Mouse (Mus musculus) brain, embryonic 14.5 days (tissue): ENCODE measurements at regions not wholly inside any gene's neighbourhood (a gene's known extent, or its start where the extent isn't known, plus 50 kb on each side); places are given as distances from the start of the nearest gene placed in this dataset.

Experiments used
- DNase-seq: peaks from one replicate; pipeline ENCODE4 v3.0.0-alpha.2; 2011; ENCODE audit warnings: low read depth
- CTCF ChIP-seq: fragments of 200-500 bp; IDR thresholded peaks from 2 replicates; pipeline ENCODE4 v1.5.1; 2012; ENCODE audit warnings: inconsistent platforms, mild to moderate bottlenecking, moderate library complexity, borderline replicate concordance; ENCODE audit not compliant: insufficient read depth, insufficient read length; ENCODE audit errors: extremely low read depth
- POLR2A ChIP-seq: fragments of 200-500 bp; IDR thresholded peaks from 2 replicates; pipeline ENCODE4 v1.6.1; 2012; ENCODE audit warnings: mild to moderate bottlenecking, inconsistent platforms, borderline replicate concordance; ENCODE audit not compliant: poor library complexity, insufficient read depth, insufficient read length, severe bottlenecking; ENCODE audit errors: extremely low read depth

- DNase-seq = no peak
- TF ChIP-seq POLR2A = no peak
- TF ChIP-seq CTCF = no peak
Observed at GRCm38 (mm10) chr5:43339671-43340070, 106.7 kb downstream of the Cpeb2 start.

GRCm38 (mm10) chr5:43341475-43341874 lies 108.5 kb downstream of the Cpeb2 start:
- no peak for TF ChIP-seq POLR2A
- no peak for TF ChIP-seq CTCF
- DNase-seq = no peak

DNA sequence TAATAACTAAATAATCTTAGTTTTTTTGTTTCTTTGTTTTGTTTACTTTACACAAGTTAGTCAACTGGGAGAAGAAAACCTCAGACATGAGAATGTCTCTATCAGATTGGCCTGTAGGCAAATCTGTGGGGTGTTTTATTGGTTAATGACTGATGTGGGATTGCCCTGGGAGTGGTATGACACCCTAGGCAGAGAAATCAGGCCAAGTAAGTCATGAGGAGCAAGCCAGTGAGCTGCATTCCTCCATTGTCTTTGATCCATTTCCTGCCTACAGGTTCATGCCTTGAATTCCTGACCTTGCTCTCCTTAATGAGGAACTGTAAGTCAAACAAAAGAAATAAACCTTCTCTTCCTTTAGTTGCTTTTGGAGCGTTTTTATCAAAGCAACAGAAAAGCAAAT lies 111.5 kb downstream of the Cpeb2 start:
- DNase-seq = no peak
- TF ChIP-seq POLR2A (no peak), CTCF (no peak)

GRCm38 (mm10) chr5:43350987-43351386 lies 118.0 kb downstream of the Cpeb2 start:
- TF ChIP-seq POLR2A = no peak
- no peak for TF ChIP-seq CTCF
- no peak for DNase-seq

DNA sequence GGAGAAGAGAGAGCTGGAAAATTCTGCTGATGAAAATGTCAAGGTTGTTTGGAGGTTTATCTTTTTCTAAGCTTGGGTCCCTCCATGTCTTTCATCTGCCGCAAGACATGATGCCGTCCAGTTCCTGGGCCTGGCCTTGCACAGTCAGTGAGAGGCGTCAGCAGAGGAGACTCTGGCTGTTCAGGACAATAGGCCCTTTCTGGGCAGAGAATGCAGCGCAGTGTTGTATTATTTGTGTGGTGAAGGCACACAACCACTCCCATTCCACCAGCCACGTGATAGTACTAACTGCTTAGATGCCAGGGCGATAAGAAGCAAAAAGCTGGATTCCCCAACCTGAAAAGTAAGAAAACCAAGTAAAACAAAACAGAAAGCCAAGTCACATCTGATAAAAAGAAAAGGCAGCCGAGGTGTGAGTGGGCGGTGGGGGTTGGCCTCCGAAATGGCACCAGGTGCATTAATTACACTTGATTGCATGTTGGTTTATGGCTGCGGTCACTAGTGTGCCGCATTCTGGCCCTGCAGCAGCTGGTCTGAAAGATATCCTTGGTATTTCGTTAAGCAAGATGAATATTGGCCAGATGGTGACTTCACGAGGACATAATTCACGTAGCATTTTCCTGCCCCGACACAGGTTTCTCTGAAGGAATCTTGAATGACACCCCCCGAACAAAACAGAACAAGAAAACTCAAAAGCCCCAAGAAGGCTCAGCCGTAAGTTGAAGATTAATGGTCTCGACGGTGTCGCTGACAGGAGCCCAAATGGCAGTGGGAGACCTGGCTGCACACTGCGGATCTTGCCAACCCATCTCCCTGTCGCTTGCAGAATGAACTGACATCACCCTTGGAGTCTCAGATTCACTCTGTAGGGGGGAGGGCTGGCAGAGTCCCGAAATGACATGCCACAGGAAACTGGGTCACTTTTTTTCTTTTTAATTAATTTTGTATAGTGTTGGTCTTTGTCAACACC lies 120.3 kb downstream of the Cpeb2 start:
- TF ChIP-seq CTCF = no peak
- TF ChIP-seq POLR2A = no peak
- DNase-seq = peak; percentile 28

GRCm38 (mm10) chr5:43354351-43354942 lies 121.5 kb downstream of the Cpeb2 start:
- TF ChIP-seq POLR2A (no peak), CTCF (no peak)
- no peak for DNase-seq

DNA sequence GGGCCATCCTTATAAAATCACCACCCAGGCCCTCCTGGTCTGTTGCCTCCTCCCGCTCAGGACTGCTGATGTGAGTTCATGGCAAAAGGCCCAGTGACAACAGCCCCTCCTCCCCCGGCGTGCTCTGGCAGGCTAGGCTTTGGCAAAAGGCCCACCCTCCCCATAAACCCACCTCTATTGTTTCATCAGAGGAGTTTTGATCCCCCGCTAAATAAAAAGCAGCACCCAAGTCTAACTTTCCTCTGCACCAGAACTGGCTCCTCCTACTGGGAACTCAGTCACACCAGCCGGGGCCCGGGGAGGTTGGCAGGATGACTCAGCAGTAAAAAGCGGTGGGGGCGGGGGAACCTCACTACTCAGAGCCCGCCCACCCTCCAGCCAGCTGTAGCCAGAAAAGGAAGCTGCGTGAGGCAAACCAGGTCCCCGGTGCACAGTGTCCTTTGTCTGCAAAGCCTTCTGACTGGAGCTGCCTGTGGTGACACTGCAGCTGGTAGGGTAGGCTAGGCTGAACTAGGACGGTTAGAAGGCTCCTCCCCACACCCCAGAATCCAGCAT lies 122.1 kb downstream of the Cpeb2 start:
- 0 out of 2 replicates have a peak, but pooled peaks have one; percentile 7 for TF ChIP-seq POLR2A
- no peak for TF ChIP-seq CTCF
- DNase-seq = peak; percentile 95

- DNase-seq = peak; percentile 54
- TF ChIP-seq POLR2A = no peak
- no peak for TF ChIP-seq CTCF
Observed at GRCm38 (mm10) chr5:43355832-43356231, 122.9 kb downstream of the Cpeb2 start.

GRCm38 (mm10) chr5:43357100-43357680 lies 124.2 kb downstream of the Cpeb2 start:
- DNase-seq = no peak

DNA sequence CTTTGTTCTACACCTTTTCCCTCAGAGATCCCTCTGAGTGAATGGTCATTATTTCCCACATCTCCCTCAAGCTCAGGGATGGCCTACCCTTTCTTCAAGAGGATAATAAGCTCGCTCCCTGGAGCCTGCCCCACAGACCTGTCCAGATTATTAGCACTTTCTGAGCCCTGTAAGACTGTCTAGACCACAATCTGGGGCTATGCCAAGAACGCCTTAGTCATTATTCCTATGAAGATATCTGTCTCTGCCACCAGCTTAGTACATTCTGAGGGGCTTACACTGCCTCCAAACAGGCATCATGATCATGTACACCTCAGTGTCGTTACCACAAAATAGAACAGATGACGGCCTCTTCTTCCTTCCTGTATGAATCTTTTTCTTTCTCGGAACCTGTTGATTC lies 124.9 kb downstream of the Cpeb2 start:
- no peak for DNase-seq
- TF ChIP-seq POLR2A (no peak), CTCF (no peak)

More at GRCm38 (mm10) chr5:43357100-43357680, 124.2 kb downstream of the Cpeb2 start:
- TF ChIP-seq POLR2A = no peak
- no peak for TF ChIP-seq CTCF

GRCm38 (mm10) chr5:43358928-43359765 lies 126.2 kb downstream of the Cpeb2 start:
- TF ChIP-seq CTCF (no peak), POLR2A (no peak)
- peak; percentile 58 for DNase-seq
